Mouse (Mus musculus): ENCODE measurements at regions not wholly inside any gene's neighbourhood (a gene's known extent, or its start where the extent isn't known, plus 50 kb on each side); places are given as distances from the start of the nearest gene placed in this dataset.

GRCm38 (mm10) chr14:85768301-85768700 lies 1324.9 kb downstream of the Pcdh17 start:
- TF ChIP-seq POLR2A (IDR thresholded peaks at IDR 0.05; ENCODE audit: insufficient read length, low read depth) (no peak), CEBPB (IDR thresholded peaks at IDR 0.05; ENCODE audit: insufficient read depth, poor library complexity, severe bottlenecking) (no peak), MAX (IDR thresholded peaks at IDR 0.05; ENCODE audit: low read depth) (no peak), MYOG (IDR thresholded peaks at IDR 0.05; ENCODE audit: control insufficient read depth in 1 of 3, insufficient read depth in 1 of 3, insufficient read length in 2 of 3, low read depth in 2 of 3) (no peak), POLR2AphosphoS2 (IDR thresholded peaks at IDR 0.05; ENCODE audit: insufficient read length, low read depth) (no peak), USF1 (IDR thresholded peaks at IDR 0.05; ENCODE audit: low read depth) (no peak), MYOD1 (IDR thresholded peaks at IDR 0.05; ENCODE audit: control insufficient read depth in 1 of 3, insufficient read length in 2 of 3, low read depth in 2 of 3) (no peak)
